Mouse (Mus musculus) lung, embryonic 15.5 days (tissue): ENCODE measurements around the gene Bcap29. TPM values are rescaled to one million over a fixed set of nuclear protein-coding genes. Genes with fewer than 3 reads are reported as not detected.
"Not testable (repeated sequence)": the region's sequence is repeated elsewhere in the genome, so short reads cannot be mapped to it uniquely, and the experiment has no call there.

ENCODE experiments used
- ATAC-seq: fragments of 200-750 bp; cut with Nextera tagmentation; 2 replicates; pipeline ENCODE4 v1.8.0; 2017; ENCODE audit warnings: moderate number of reproducible peaks, borderline replicate concordance; ENCODE audit not compliant: low FRiP score, low TSS enrichment; ENCODE audit errors: extremely low read depth
- H3K27ac ChIP-seq: fragments of 300-500 bp; sonication (generic); 2 replicates; pipeline ENCODE4 v1.5.1; 2015; ENCODE audit warnings: moderate library complexity, mild to moderate bottlenecking, inconsistent platforms
- H3K27me3 ChIP-seq: fragments of 300-500 bp; sonication (generic); 2 replicates; pipeline ENCODE4 v1.6.1; 2015; ENCODE audit warnings: inconsistent platforms
- H3K36me3 ChIP-seq: fragments of 300-500 bp; sonication (generic); 2 replicates; pipeline ENCODE4 v1.6.1; 2015; ENCODE audit warnings: inconsistent platforms
- H3K4me1 ChIP-seq: fragments of 300-500 bp; sonication (generic); 2 replicates; pipeline ENCODE4 v1.6.1; 2015; ENCODE audit warnings: inconsistent platforms
- H3K4me2 ChIP-seq: fragments of 300-500 bp; sonication (generic); 2 replicates; pipeline ENCODE4 v1.6.1; 2015; ENCODE audit warnings: inconsistent platforms, mild to moderate bottlenecking, moderate library complexity
- H3K4me3 ChIP-seq: fragments of 300-500 bp; sonication (generic); 2 replicates; pipeline ENCODE4 v1.5.1; 2015; ENCODE audit warnings: mild to moderate bottlenecking, inconsistent platforms
- H3K9ac ChIP-seq: fragments of 300-500 bp; sonication (generic); 2 replicates; pipeline ENCODE4 v1.6.1; 2015; ENCODE audit warnings: inconsistent platforms
- H3K9me3 ChIP-seq: fragments of 300-500 bp; sonication (generic); 2 replicates; pipeline ENCODE4 v1.6.1; 2016; ENCODE audit warnings: inconsistent platforms
- WGBS: fragments of 180-500 bp; shearing (Covaris S2); methylation state at CpG from one replicate; pipeline ENCODE4 v1.1.7; 2015; 5-methylcytosine and 5-hydroxymethylcytosine counted together
- polyA plus RNA-seq: library from polyadenylated mRNA; unstranded; fragments of >200 nt; fragmentation: Nextera tagmentation; extraction: Ambion mirVana; gene quantifications from 2 replicates; pipeline ENCODE4 v1.2.1, GENCODE M21; 2015

The Bcap29 gene
- 29.2 and 34.0 TPM in 2 replicates for polyA plus RNA-seq

GRCm38 (mm10) chr12:31634343-31635239 is at the start of gene Bcap29:
Bcap29 (minus strand) TSS chr12:31634658.
- H3K36me3 ChIP-seq = no peaks in the 10 kb centered on the region
- peak; percentile 90 for ATAC-seq
- no peaks in the 10 kb centered on the region for H3K27me3 ChIP-seq
- peak within 1 kb of the TSS; percentile 70 for H3K9ac ChIP-seq
- H3K4me3 ChIP-seq = peak within 1 kb of the TSS; percentile 61
- 2% methylated on average over 69 of the region's 73 CpGs for WGBS
- H3K4me1 ChIP-seq = peaks cover 12% of the 10 kb centered on the region; the same call in 1 of the 2 replicates
- H3K27ac ChIP-seq = peak within 1 kb of the TSS; percentile 55
- no peaks in the 10 kb centered on the region for H3K9me3 ChIP-seq
- H3K4me2 ChIP-seq = peak within 1 kb of the TSS; percentile 89

GRCm38 (mm10) chr12:31667187-31667586 is 32.7 kb upstream of the Bcap29 start:
- Histone ChIP-seq H3K9me3 (no peaks in the 10 kb centered on the region), H3K36me3 (peaks cover 29% of the 10 kb centered on the region), H3K4me3 (no peak overlapping the region), H3K4me2 (no peak overlapping the region), H3K4me1 (no peaks in the 10 kb centered on the region), H3K27me3 (no peaks in the 10 kb centered on the region), H3K27ac (no peak overlapping the region), H3K9ac (no peak overlapping the region)
- no peak for ATAC-seq
- WGBS = 59% methylated on average over 3 of the region's 3 CpGs

- Histone ChIP-seq H3K4me1 (no peaks in the 10 kb centered on the region), H3K27ac (no peak overlapping the region), H3K27me3 (no peaks in the 10 kb centered on the region), H3K4me2 (no peak overlapping the region), H3K36me3 (peaks cover 25% of the 10 kb centered on the region), H3K9me3 (no peaks in the 10 kb centered on the region), H3K4me3 (no peak overlapping the region), H3K9ac (no peak overlapping the region)
- 71% methylated on average over 6 of the region's 6 CpGs for WGBS
- ATAC-seq = no peak
Observed at GRCm38 (mm10) chr12:31665999-31666398, 31.5 kb upstream of the Bcap29 start.

GRCm38 (mm10) chr12:31656841-31657240 is 22.4 kb upstream of the Bcap29 start:
- H3K9ac ChIP-seq = no peak overlapping the region
- no peaks in the 10 kb centered on the region for H3K9me3 ChIP-seq
- WGBS = 99% methylated on average over 2 of the region's 2 CpGs
- no peak overlapping the region for H3K4me3 ChIP-seq
- no peak overlapping the region for H3K27ac ChIP-seq
- no peak for ATAC-seq
- no peaks in the 10 kb centered on the region for H3K27me3 ChIP-seq
- no peak overlapping the region for H3K4me2 ChIP-seq
- no peaks in the 10 kb centered on the region for H3K36me3 ChIP-seq
- H3K4me1 ChIP-seq = peaks cover 11% of the 10 kb centered on the region

- Histone ChIP-seq H3K9ac (peak overlapping the region; percentile 73), H3K4me3 (peak overlapping the region; percentile 58), H3K9me3 (no peaks in the 10 kb centered on the region), H3K27ac (peak overlapping the region; percentile 80; the same call in 1 of the 2 replicates), H3K4me2 (peak overlapping the region; percentile 62), H3K4me1 (peaks cover 11% of the 10 kb centered on the region), H3K36me3 (no peaks in the 10 kb centered on the region), H3K27me3 (no peaks in the 10 kb centered on the region)
- under 1% methylated on average over 29 of the region's 29 CpGs for WGBS
- peak; percentile 60; the same call in 1 of the 2 replicates for ATAC-seq
Observed at GRCm38 (mm10) chr12:31654965-31655477, 20.6 kb upstream of the Bcap29 start.

- no peaks in the 10 kb centered on the region for H3K36me3 ChIP-seq
- no peaks in the 10 kb centered on the region for H3K27me3 ChIP-seq
- WGBS = under 1% methylated on average over 47 of the region's 47 CpGs
- peak within 1 kb of the TSS; percentile 73 for H3K9ac ChIP-seq
- H3K4me1 ChIP-seq = peaks cover 11% of the 10 kb centered on the region
- H3K9me3 ChIP-seq = no peaks in the 10 kb centered on the region
- H3K4me3 ChIP-seq = peak within 1 kb of the TSS; percentile 58
- ATAC-seq = peak; percentile 96
- H3K4me2 ChIP-seq = peak within 1 kb of the TSS; percentile 62
- peak within 1 kb of the TSS; percentile 80 for H3K27ac ChIP-seq
Observed at GRCm38 (mm10) chr12:31654197-31654964, 19.9 kb upstream of the Bcap29 start, which contains the start of the genes Dus4l and Cog5. Dus4l (minus strand) TSS chr12:31654826. Cog5 (plus strand) TSS chr12:31654869.

GRCm38 (mm10) chr12:31653611-31654010 is 19.2 kb upstream of the Bcap29 start:
- Histone ChIP-seq H3K27ac (no peak overlapping the region), H3K4me2 (peak overlapping the region; percentile 54), H3K27me3 (no peaks in the 10 kb centered on the region), H3K4me3 (peak overlapping the region; percentile 58; the same call in 1 of the 2 replicates), H3K4me1 (peaks cover 11% of the 10 kb centered on the region), H3K9me3 (no peaks in the 10 kb centered on the region), H3K36me3 (no peaks in the 10 kb centered on the region), H3K9ac (no peak overlapping the region)
- no peak for ATAC-seq
- 71% methylated on average over 5 of the region's 5 CpGs for WGBS

- no peak overlapping the region for H3K4me2 ChIP-seq
- H3K9ac ChIP-seq = no peak overlapping the region
- peak overlapping the region; percentile 61; the same call in 1 of the 2 replicates for H3K4me3 ChIP-seq
- no peaks in the 10 kb centered on the region for H3K27me3 ChIP-seq
- H3K36me3 ChIP-seq = 0 out of 2 replicates have a peak, but pooled peaks cover 1% of the 10 kb centered on the region
- WGBS = 89% methylated on average over 3 of the region's 3 CpGs
- H3K4me1 ChIP-seq = peaks cover 12% of the 10 kb centered on the region; the same call in 1 of the 2 replicates
- 0 out of 2 replicates have a peak, but pooled peaks have one; percentile 15 for ATAC-seq
- H3K9me3 ChIP-seq = no peaks in the 10 kb centered on the region
- no peak overlapping the region for H3K27ac ChIP-seq
Observed at GRCm38 (mm10) chr12:31635240-31635607, 766 bp upstream of the Bcap29 start.

- peak overlapping the region; percentile 61 for H3K4me3 ChIP-seq
- peak overlapping the region; percentile 70 for H3K9ac ChIP-seq
- H3K27me3 ChIP-seq = no peaks in the 10 kb centered on the region
- peak; percentile 66; the same call in 1 of the 2 replicates for ATAC-seq
- WGBS = 6% methylated on average over 13 of the region's 13 CpGs
- peaks cover 12% of the 10 kb centered on the region; the same call in 1 of the 2 replicates for H3K4me1 ChIP-seq
- no peaks in the 10 kb centered on the region for H3K36me3 ChIP-seq
- H3K9me3 ChIP-seq = no peaks in the 10 kb centered on the region
- H3K4me2 ChIP-seq = peak overlapping the region; percentile 89
- H3K27ac ChIP-seq = peak overlapping the region; percentile 55; the same call in 1 of the 2 replicates
Observed at GRCm38 (mm10) chr12:31633970-31634342, 502 bp downstream of the Bcap29 start.

GRCm38 (mm10) chr12:31628396-31628795 is 6.1 kb downstream of the Bcap29 start:
- WGBS = 92% methylated on average over 9 of the region's 9 CpGs
- H3K4me2 ChIP-seq, H3K27me3 ChIP-seq, H3K4me3 ChIP-seq, H3K9ac ChIP-seq, H3K9me3 ChIP-seq, H3K4me1 ChIP-seq, ATAC-seq, H3K27ac ChIP-seq, H3K36me3 ChIP-seq: not testable (repeated sequence)

GRCm38 (mm10) chr12:31625016-31625415 is 9.4 kb downstream of the Bcap29 start:
- Histone ChIP-seq H3K9me3 (no peaks in the 10 kb centered on the region), H3K9ac (no peak overlapping the region), H3K4me2 (no peak overlapping the region), H3K4me1 (no peaks in the 10 kb centered on the region), H3K27me3 (no peaks in the 10 kb centered on the region), H3K36me3 (peaks cover 9% of the 10 kb centered on the region), H3K27ac (no peak overlapping the region), H3K4me3 (no peak overlapping the region)
- no peak for ATAC-seq
- 95% methylated on average over 1 of the region's 1 CpGs for WGBS
